Mouse (Mus musculus) bone marrow macrophage, adult 2 months (primary cell): Measurements from ENCODE around the gene Ifrd2. TPM values are rescaled to one million over a fixed set of nuclear protein-coding genes. Genes with fewer than 3 reads are reported as not detected.

Source experiments
- H3K27ac ChIP-seq: 2 replicates; pipeline ENCODE4 v1.5.1; 2012; ENCODE audit warnings: low read depth, low read length; ENCODE audit not compliant: insufficient read depth
- H3K4me1 ChIP-seq: 2 replicates; pipeline ENCODE4 v1.6.1; 2012; ENCODE audit warnings: low read length; ENCODE audit not compliant: control insufficient read depth, insufficient read depth
- H3K4me3 ChIP-seq: 2 replicates; pipeline ENCODE4 v1.5.1; 2012; ENCODE audit warnings: mild to moderate bottlenecking, low read length, moderate library complexity; ENCODE audit not compliant: insufficient read depth
- CTCF ChIP-seq: IDR thresholded peaks from 2 replicates; pipeline ENCODE4 v1.5.1; 2012; ENCODE audit warnings: low read depth, mild to moderate bottlenecking, low read length, moderate library complexity
- POLR2A ChIP-seq: IDR thresholded peaks from 2 replicates; pipeline ENCODE4 v1.6.1; 2012; ENCODE audit warnings: mild to moderate bottlenecking, low read depth, low read length, borderline replicate concordance
- polyA plus RNA-seq: library from polyadenylated mRNA; stranded (reverse); fragments of >200 nt; gene quantifications from 2 replicates; pipeline ENCODE4 v1.2.4, GENCODE M21; 2012; ENCODE audit not compliant: missing spikeins, insufficient read depth, insufficient read length

The Ifrd2 gene
- polyA plus RNA-seq, 1 experiment = 8.6 TPM

GRCm38 (mm10) chr9:107635279-107636028, 48.0 kb downstream of the Ifrd2 start, which contains the start of gene Gnai2:
TSS of gene Gnai2 (minus strand) at chr9:107635367.
- TF ChIP-seq POLR2A = peak; percentile 69; the same call in 1 of the 2 replicates
- TF ChIP-seq CTCF = no peak
- peak within 1 kb of the TSS; percentile 85 for H3K4me3 ChIP-seq
- peak within 1 kb of the TSS; percentile 88 for H3K27ac ChIP-seq
- H3K4me1 ChIP-seq = peaks cover 38% of the 10 kb centered on the region

GRCm38 (mm10) chr9:107637070-107637469, 49.6 kb downstream of the Ifrd2 start:
- Histone ChIP-seq H3K27ac (no peak overlapping the region), H3K4me3 (no peak overlapping the region), H3K4me1 (peaks cover 35% of the 10 kb centered on the region)
- TF ChIP-seq CTCF = no peak

- Histone ChIP-seq H3K27ac (peak overlapping the region; percentile 90), H3K4me3 (peak overlapping the region; percentile 31), H3K4me1 (peaks cover 37% of the 10 kb centered on the region)
- TF ChIP-seq CTCF (no peak), POLR2A (no peak)
Observed at GRCm38 (mm10) chr9:107640257-107640772, 52.9 kb downstream of the Ifrd2 start.

- H3K4me1 ChIP-seq = peaks cover 33% of the 10 kb centered on the region
- TF ChIP-seq CTCF (no peak), POLR2A (no peak)
- peak overlapping the region; percentile 90 for H3K27ac ChIP-seq
- H3K4me3 ChIP-seq = no peak overlapping the region
Observed at GRCm38 (mm10) chr9:107641666-107642065, 54.2 kb downstream of the Ifrd2 start.

Other genes with a start within 250 kb of the Ifrd2 start
- 14.1 and 15.3 TPM in 2 replicates for gene Hemk1, start 249.3 kb upstream of the Ifrd2 start, polyA plus RNA-seq
- gene 6430571L13Rik, start 247.0 kb upstream of the Ifrd2 start, polyA plus RNA-seq = not detected in 2 replicates
- not detected in 2 replicates for gene Cacna2d2, start 188.0 kb upstream of the Ifrd2 start, polyA plus RNA-seq
- gene Tmem115, start 53.7 kb upstream of the Ifrd2 start, polyA plus RNA-seq = 19.0 and 20.9 TPM in 2 replicates
- gene Cyb561d2, start 45.4 kb upstream of the Ifrd2 start, polyA plus RNA-seq = 18.9 and 30.6 TPM in 2 replicates
- 19.9 and 22.5 TPM in 2 replicates for gene Nprl2, start 45.4 kb upstream of the Ifrd2 start, polyA plus RNA-seq
- 0.66 TPM in 1 of 2 replicates, not detected in the other for gene Zmynd10, start 40.3 kb upstream of the Ifrd2 start, polyA plus RNA-seq
- 45.1 and 46.2 TPM in 2 replicates for gene Rassf1, start 36.1 kb upstream of the Ifrd2 start, polyA plus RNA-seq
- gene Tusc2, start 24.4 kb upstream of the Ifrd2 start, polyA plus RNA-seq = 23.0 and 23.6 TPM in 2 replicates
- gene Hyal2, start 19.7 kb upstream of the Ifrd2 start, polyA plus RNA-seq = 8.8 and 10.3 TPM in 2 replicates
- 2.3 and 4.7 TPM in 2 replicates for gene Hyal1, start 10.7 kb upstream of the Ifrd2 start, polyA plus RNA-seq
- gene Naa80, start 8.8 kb upstream of the Ifrd2 start, polyA plus RNA-seq = 16.9 and 21.1 TPM in 2 replicates
- 0.29 and 0.59 TPM in 2 replicates for gene Hyal3, start 6.8 kb upstream of the Ifrd2 start, polyA plus RNA-seq
- not detected in 2 replicates for gene Sema3b, start 21.6 kb downstream of the Ifrd2 start, polyA plus RNA-seq
- gene Gnai2, start 47.7 kb downstream of the Ifrd2 start, polyA plus RNA-seq = 994 and 1,017 TPM in 2 replicates
- gene Slc38a3, start 81.9 kb downstream of the Ifrd2 start, polyA plus RNA-seq = not detected in 2 replicates
- gene Gnat1, start 92.1 kb downstream of the Ifrd2 start, polyA plus RNA-seq = not detected in 2 replicates
- not detected in 2 replicates for gene Sema3f, start 122.8 kb downstream of the Ifrd2 start, polyA plus RNA-seq
- 177 and 178 TPM in 2 replicates for gene Rbm5, start 183.4 kb downstream of the Ifrd2 start, polyA plus RNA-seq